9 mouse cellular contexts compared by ENCODE assay signal in genomic region chr1:73944393-73944792, GRCm38 (mm10).
A peak's percentile ranks its signal among the peaks of the same experiment; 100 is the strongest.
DNase-seq lines count a peak whose midpoint lies in the region; ATAC-seq and TF ChIP-seq lines count a peak whose summit lies in the region.
"Had no signal": no experiment of that assay in that cellular context is flagged by ENCODE, and none has a peak within 500 bp of the region (broad histone marks: within the 10 kb centered on the region; RNA-seq: fewer than 3 reads in every experiment).

No protein-coding gene starts in this region.

- no peaks in the 10 kb centered on the region for H3K9me3 ChIP-seq in kidney, embryonic 15.5 days (replicated peaks)
- H3K9me3 ChIP-seq in kidney, embryonic 14.5 days (ENCODE audit: control insufficient read depth, low read length), result no peaks in the 10 kb centered on the region
- H3K9me3 ChIP-seq in limb, embryonic 15.5 days, result no peaks in the 10 kb centered on the region
- H3K9me3 ChIP-seq: embryonic facial prominence, embryonic 12.5 days had no signal

- H3K27ac ChIP-seq in kidney, embryonic 15.5 days, result 0 out of 2 replicates have a peak overlapping the region, but pooled peaks have one; percentile 22
- H3K27ac ChIP-seq in kidney, embryonic 14.5 days (ENCODE audit: low read depth, low read length), result no peak overlapping the region
- H3K27ac ChIP-seq in cerebellum, adult 2 months (ENCODE audit: insufficient read depth, low read length), result peak overlapping the region; percentile 53; the same call in 1 of the 2 replicates
- peak overlapping the region; percentile 86 for H3K27ac ChIP-seq in limb, embryonic 15.5 days

- no peaks in the 10 kb centered on the region for H3K27me3 ChIP-seq in kidney, embryonic 15.5 days
- H3K27me3 ChIP-seq in kidney, embryonic 14.5 days (ENCODE audit: control insufficient read depth, insufficient read depth, low read length), result no peaks in the 10 kb centered on the region
- H3K27me3 ChIP-seq in cerebellum, adult 2 months (ENCODE audit: control insufficient read depth, insufficient read depth, low read length), result no peaks in the 10 kb centered on the region
- H3K27me3 ChIP-seq in limb, embryonic 15.5 days, result no peaks in the 10 kb centered on the region
- H3K27me3 ChIP-seq: embryonic facial prominence, embryonic 12.5 days had no signal

- H3K4me3 ChIP-seq in kidney, embryonic 15.5 days (replicated peaks), result no peak overlapping the region
- H3K4me3 ChIP-seq in kidney, embryonic 14.5 days (ENCODE audit: low read length), result no peak overlapping the region
- no peak overlapping the region for H3K4me3 ChIP-seq in cerebellum, adult 2 months (replicated peaks; ENCODE audit: insufficient read depth, low read depth, low read length)
- H3K4me3 ChIP-seq in limb, embryonic 15.5 days, result no peak overlapping the region
- H3K4me3 ChIP-seq: embryonic facial prominence, embryonic 12.5 days had no signal

- H3K4me1 ChIP-seq in kidney, embryonic 15.5 days, result 0 out of 2 replicates have a peak, but pooled peaks cover 4% of the 10 kb centered on the region
- 0 out of 2 replicates have a peak, but pooled peaks cover 6% of the 10 kb centered on the region for H3K4me1 ChIP-seq in kidney, embryonic 14.5 days (ENCODE audit: control insufficient read depth, insufficient read depth, low read length)
- no peaks in the 10 kb centered on the region for H3K4me1 ChIP-seq in cerebellum, adult 2 months (ENCODE audit: control insufficient read depth, insufficient read depth, low read length)
- peaks cover 47% of the 10 kb centered on the region for H3K4me1 ChIP-seq in limb, embryonic 15.5 days

- WGBS in kidney, embryonic 15.5 days, result 80% methylated on average over 3 of the region's 3 CpGs
- 89% methylated on average over 3 of the region's 3 CpGs for WGBS in kidney, embryonic 14.5 days
- 46% methylated on average over 3 of the region's 3 CpGs for WGBS in cerebellum, adult 2 months
- 62% methylated on average over 3 of the region's 3 CpGs for WGBS in limb, embryonic 15.5 days

- peaks cover 22% of the 10 kb centered on the region for H3K36me3 ChIP-seq in kidney, embryonic 15.5 days
- H3K36me3 ChIP-seq in kidney, embryonic 14.5 days (ENCODE audit: control insufficient read depth, insufficient read depth, low read length), result peaks cover 11% of the 10 kb centered on the region; the same call in 1 of the 2 replicates
- peaks cover 17% of the 10 kb centered on the region; the same call in 1 of the 2 replicates for H3K36me3 ChIP-seq in limb, embryonic 15.5 days

- no peak for ATAC-seq in kidney, embryonic 15.5 days (replicated peaks; ENCODE audit: low FRiP score)
- no peak for ATAC-seq in kidney, embryonic 14.5 days (ENCODE audit: low FRiP score, low TSS enrichment)
- no peak for ATAC-seq in limb, embryonic 15.5 days (ENCODE audit: insufficient number of reproducible peaks, low FRiP score, low TSS enrichment, low read depth)
- no peak for ATAC-seq in erythroblast, adult 5-6 weeks (replicated peaks; ENCODE audit: low FRiP score, poor library complexity, severe bottlenecking)
- no peak for ATAC-seq in erythroid progenitor cell, adult 5-6 weeks (replicated peaks; ENCODE audit: low FRiP score, poor library complexity, severe bottlenecking)

- no peak overlapping the region for H3K4me2 ChIP-seq in kidney, embryonic 15.5 days
- no peak overlapping the region for H3K4me2 ChIP-seq in kidney, embryonic 14.5 days (replicated peaks; ENCODE audit: low read depth, low read length)
- no peak overlapping the region for H3K4me2 ChIP-seq in limb, embryonic 15.5 days
- H3K4me2 ChIP-seq: embryonic facial prominence, embryonic 12.5 days had no signal

- peak; percentile 20 to 51 for DNase-seq in cerebellum, adult 2 months
- peak; percentile 39 to 66 for DNase-seq in frontal cortex, postnatal 10 days (ENCODE audit: low spot score in 2 of 2)
- no peak for DNase-seq in urinary bladder, postnatal 14 days (ENCODE audit: low spot score)

- TF ChIP-seq POLR2A in cerebellum, adult 2 months (IDR thresholded peaks at IDR 0.05; ENCODE audit: borderline replicate concordance, insufficient read depth, low read length), result no peak

- H3K9ac ChIP-seq in kidney, embryonic 15.5 days, result no peak overlapping the region
- H3K9ac ChIP-seq in kidney, embryonic 14.5 days (ENCODE audit: low read depth, low read length), result no peak overlapping the region
- no peak overlapping the region for H3K9ac ChIP-seq in limb, embryonic 15.5 days
- H3K9ac ChIP-seq: embryonic facial prominence, embryonic 12.5 days had no signal

- no peak for TF ChIP-seq CTCF in cerebellum, adult 2 months (IDR thresholded peaks at IDR 0.05; ENCODE audit: borderline replicate concordance, insufficient read depth, low read depth, low read length)
